Mouse (Mus musculus) granulocyte monocyte progenitor cell, adult 5-6 weeks (primary cell): ENCODE data around the gene Map4. TPM values are rescaled to one million over a fixed set of nuclear protein-coding genes. Genes with fewer than 3 reads are reported as not detected.

Source experiments
- ATAC-seq: replicated peaks from 2 replicates; pipeline ENCODE4 v1.8.0; 2016; ENCODE audit warnings: mild to moderate bottlenecking, moderate TSS enrichment, inconsistent platforms; ENCODE audit not compliant: poor library complexity, severe bottlenecking
- total RNA-seq, 2 experiments: library from RNA; stranded (forward) in 1 of 2; stranded (reverse) in 1 of 2; fragments of 200-712, 200-1000 nt in 1 of 2; fragments of >200 nt in 1 of 2; fragmentation: Nextera tagmentation in 1 of 2; gene quantifications; 2 replicates each; pipeline ENCODE4 v1.2.3; 2014 to 2017

The Map4 gene
- total RNA-seq, 2 experiments from 2014 or later, result 22.3 to 33.3 TPM

- ATAC-seq, result peak; percentile 100
These were observed 16.9 kb upstream of the Map4 start for GRCm38 (mm10) chr9:109914269-109914926.

- ATAC-seq, result no peak
These were observed 13.3 kb upstream of the Map4 start for GRCm38 (mm10) chr9:109917931-109918330.

GRCm38 (mm10) chr9:109929131-109929530 is 2.1 kb upstream of the Map4 start:
- ATAC-seq, result no peak

GRCm38 (mm10) chr9:109930063-109930462 is 1.2 kb upstream of the Map4 start:
- ATAC-seq, result no peak

GRCm38 (mm10) chr9:109930752-109931151 is 508 bp upstream of the Map4 start:
- no peak for ATAC-seq

- 0 out of 2 replicates have a peak, but pooled peaks have one; percentile 9 for ATAC-seq
These were observed 1.1 kb downstream of the Map4 start for GRCm38 (mm10) chr9:109932361-109932755.

- ATAC-seq, result no peak
These were observed 1.6 kb downstream of the Map4 start for GRCm38 (mm10) chr9:109932756-109933375.

GRCm38 (mm10) chr9:109939401-109939800 is 8.1 kb downstream of the Map4 start:
- peak; percentile 37; the same call in 1 of the 2 replicates for ATAC-seq

GRCm38 (mm10) chr9:109942796-109943195 is 11.5 kb downstream of the Map4 start:
- no peak for ATAC-seq

- ATAC-seq, result no peak
These were observed 13.5 kb downstream of the Map4 start for GRCm38 (mm10) chr9:109944712-109945111.

- ATAC-seq, result no peak
These were observed 17.3 kb downstream of the Map4 start for GRCm38 (mm10) chr9:109948546-109948945.

- ATAC-seq, result no peak
These were observed 18.5 kb downstream of the Map4 start for GRCm38 (mm10) chr9:109949801-109950200.

GRCm38 (mm10) chr9:109953538-109953937 is 22.3 kb downstream of the Map4 start:
- no peak for ATAC-seq

GRCm38 (mm10) chr9:109954631-109955030 is 23.4 kb downstream of the Map4 start:
- no peak for ATAC-seq

- ATAC-seq, result no peak
These were observed 28.3 kb downstream of the Map4 start for GRCm38 (mm10) chr9:109959456-109960150.

GRCm38 (mm10) chr9:109960593-109960992 is 29.3 kb downstream of the Map4 start:
- peak; percentile 50 for ATAC-seq

- no peak for ATAC-seq
These were observed 33.5 kb downstream of the Map4 start for GRCm38 (mm10) chr9:109964761-109965160.

GRCm38 (mm10) chr9:109968351-109969116 is 37.3 kb downstream of the Map4 start:
- no peak for ATAC-seq

- no peak for ATAC-seq
These were observed 37.9 kb downstream of the Map4 start for GRCm38 (mm10) chr9:109969181-109969580.

- ATAC-seq, result no peak
These were observed 38.6 kb downstream of the Map4 start for GRCm38 (mm10) chr9:109969792-109970336.
